Mouse (Mus musculus) MEL (cell line): ENCODE measurements around the gene Vav2.

Experiments used
- CHD1 ChIP-seq: IDR thresholded peaks from 2 replicates; pipeline ENCODE4 v1.6.1; 2012; ENCODE audit warnings: low read depth, mild to moderate bottlenecking, inconsistent platforms, low read length, improper control_type of control experiment
- EP300 ChIP-seq, 2 experiments: IDR thresholded peaks; 2 replicates each; pipeline ENCODE4 v1.6.1; 2011; ENCODE audit warnings: improper control_type of control experiment in 2 of 2, low read length in 2 of 2, low read depth in 1 of 2, mild to moderate bottlenecking in 1 of 2
- MAZ ChIP-seq: IDR thresholded peaks from 2 replicates; pipeline ENCODE4 v1.6.1; 2012; ENCODE audit warnings: low read depth, mild to moderate bottlenecking, inconsistent platforms, low read length, improper control_type of control experiment
- MEF2A ChIP-seq: IDR thresholded peaks from 2 replicates; pipeline ENCODE4 v1.6.1; 2014; ENCODE audit warnings: low read depth, mild to moderate bottlenecking, inconsistent platforms, low read length, improper control_type of control experiment; ENCODE audit not compliant: poor library complexity, insufficient replicate concordance, severe bottlenecking; ENCODE audit errors: extremely low read depth
- MYC ChIP-seq: IDR thresholded peaks from 2 replicates; pipeline ENCODE4 v1.6.1; 2011; ENCODE audit warnings: low read depth, mild to moderate bottlenecking, low read length, improper control_type of control experiment, moderate library complexity
- POLR2A ChIP-seq, 2 experiments: IDR thresholded peaks; 2 replicates each; pipeline ENCODE4 v1.6.1; 2011 to 2012; ENCODE audit warnings: low read length in 2 of 2, mild to moderate bottlenecking in 2 of 2, control low read depth in 1 of 2, improper control_type of control experiment in 1 of 2, low read depth in 1 of 2, moderate library complexity in 1 of 2; ENCODE audit not compliant: control insufficient read depth in 1 of 2, insufficient read depth in 1 of 2, poor library complexity in 1 of 2
- POLR2AphosphoS5 ChIP-seq: IDR thresholded peaks from 2 replicates; pipeline ENCODE4 v1.6.1; 2012; ENCODE audit warnings: low read depth, borderline replicate concordance, mild to moderate bottlenecking, inconsistent platforms, low read length, moderate library complexity, mixed read lengths
- SIN3A ChIP-seq: IDR thresholded peaks from 2 replicates; pipeline ENCODE4 v1.6.1; 2012; ENCODE audit warnings: low read length, improper control_type of control experiment, inconsistent platforms
- UBTF ChIP-seq: IDR thresholded peaks from 2 replicates; pipeline ENCODE4 v1.6.1; 2012; ENCODE audit warnings: low read depth, mild to moderate bottlenecking, inconsistent platforms, low read length, improper control_type of control experiment, moderate library complexity, borderline replicate concordance; ENCODE audit not compliant: insufficient read depth
- USF1 ChIP-seq: IDR thresholded peaks from 2 replicates; pipeline ENCODE4 v1.6.1; 2014; ENCODE audit warnings: low read depth, mild to moderate bottlenecking, inconsistent platforms, low read length, improper control_type of control experiment, moderate library complexity

GRCm38 (mm10) chr2:27406928-27407327 lies 19.9 kb downstream of the Vav2 start:
- TF ChIP-seq MEF2A (no peak), POLR2A (IDR thresholded peaks at IDR 0.05; ENCODE audit: control insufficient read depth in 1 of 2, insufficient read depth in 1 of 2, low read depth in 1 of 2, low read length in 2 of 2, poor library complexity in 1 of 2) (no peak), EP300 (IDR thresholded peaks at IDR 0.05; ENCODE audit: low read depth in 1 of 2, low read length in 2 of 2) (no peak), USF1 (no peak), POLR2AphosphoS5 (no peak), CHD1 (no peak), SIN3A (no peak), UBTF (no peak), MYC (no peak), MAZ (no peak)
